19 mouse cellular contexts compared by ENCODE assay signal in genomic region chr5:122716793-122717192, GRCm38 (mm10). TPM values are rescaled to one million over a fixed set of nuclear protein-coding genes. Genes with fewer than 3 reads are reported as not detected.
DNase-seq lines count a peak whose midpoint lies in the region; ATAC-seq and TF ChIP-seq lines count a peak whose summit lies in the region.
"Had no signal": no experiment of that assay in that cellular context is flagged by ENCODE, and none has a peak within 500 bp of the region (broad histone marks: within the 10 kb centered on the region; RNA-seq: fewer than 3 reads in every experiment).

No protein-coding gene starts in this region.

- dilution Hi-C loops in CH12.LX (cut with MboI; ENCODE audit: extremely low pct_ligation_motif_present, extremely low pct_unique_long_range_greater_than_20kb, low sequenced_read_pairs): no loop called here

- DNase-seq in kidney, postnatal 0 days (ENCODE audit: low spot score): no peak
- DNase-seq in kidney, postnatal 10 days: no peak
- peak; percentile 28 for DNase-seq in A20 (ENCODE audit: low read depth, low spot score)
- no peak for DNase-seq in CH12.LX (ENCODE audit: extremely low read depth)
- DNase-seq in T-cell, adult 2 months (ENCODE audit: low spot score): peak; percentile 24
- DNase-seq in adrenal gland, adult 8-10 months: no peak
- DNase-seq in forebrain, embryonic 14.5 days (ENCODE audit: low spot score): no peak
- DNase-seq: adrenal gland, postnatal 14 days; cerebellum, adult 11-12 months; cerebellum, postnatal 36 days; forebrain, postnatal 0 days; gastrocnemius, postnatal 10 days; kidney, adult 8-10 months; layer of hippocampus, postnatal 36 days; left cerebral cortex, postnatal 4 days; lung, postnatal 14 days; right cerebral cortex, adult 18-20 months had no signal

- H3K4me2 ChIP-seq in kidney, postnatal 0 days (ENCODE audit: low read length): no peak overlapping the region
- no peak overlapping the region for H3K4me2 ChIP-seq in CH12.LX (ENCODE audit: insufficient read depth, low read depth, poor library complexity, severe bottlenecking)
- H3K4me2 ChIP-seq in forebrain, embryonic 14.5 days (ENCODE audit: low read length): no peak overlapping the region
- H3K4me2 ChIP-seq: hindbrain, embryonic 14.5 days; liver, embryonic 11.5 days had no signal

- peak; percentile 16; the same call in 1 of the 2 replicates for TF ChIP-seq CTCF in kidney, postnatal 0 days (IDR thresholded peaks at IDR 0.05; ENCODE audit: low read depth)
- TF ChIP-seq CTCF in CH12.LX (conservative IDR thresholded peaks at IDR 0.05 in 1 of 2, IDR thresholded peaks at IDR 0.05 in 1 of 2; ENCODE audit: low read depth in 2 of 2, low read length in 2 of 2): peak; percentile 22; a peak in 2 of 4 replicates

- no peak overlapping the region for H3K4me3 ChIP-seq in kidney, postnatal 0 days (replicated peaks; ENCODE audit: low read depth, low read length)
- no peak overlapping the region for H3K4me3 ChIP-seq in CH12.LX (replicated peaks in 1 of 3; ENCODE audit: low read depth in 2 of 3, low read length in 2 of 3, poor library complexity in 1 of 3)
- H3K4me3 ChIP-seq in forebrain, embryonic 14.5 days (ENCODE audit: low read depth, low read length): no peak overlapping the region

- H3K4me1 ChIP-seq in kidney, postnatal 0 days (replicated peaks; ENCODE audit: insufficient read depth, low read length): no peaks in the 10 kb centered on the region
- H3K4me1 ChIP-seq in CH12.LX (ENCODE audit: control insufficient read depth in 1 of 2, insufficient read depth in 2 of 2): peaks cover 3 to 31% of the 10 kb centered on the region in 2 experiments
- no peaks in the 10 kb centered on the region for H3K4me1 ChIP-seq in forebrain, embryonic 14.5 days (ENCODE audit: control insufficient read depth, insufficient read depth, low read length)

- no peak for ATAC-seq in kidney, postnatal 0 days (replicated peaks; ENCODE audit: low FRiP score, low read depth)
- no peak for ATAC-seq in forebrain, embryonic 14.5 days
- ATAC-seq: forebrain, postnatal 0 days had no signal

- 98% methylated on average over 2 of the region's 2 CpGs for WGBS in kidney, postnatal 0 days
- 93% methylated on average over 2 of the region's 2 CpGs for WGBS in forebrain, embryonic 14.5 days

- TF ChIP-seq EP300 in CH12.LX (IDR thresholded peaks at IDR 0.05; ENCODE audit: low read length): no peak

- H3K79me2 ChIP-seq in CH12.LX (replicated peaks; ENCODE audit: control insufficient read depth, extremely low read depth, insufficient read depth, poor library complexity, severe bottlenecking): no peaks in the 10 kb centered on the region

- no peak overlapping the region for H3K27ac ChIP-seq in kidney, postnatal 0 days
- no peak overlapping the region for H3K27ac ChIP-seq in CH12.LX (ENCODE audit: insufficient read depth, low read depth)
- H3K27ac ChIP-seq in forebrain, embryonic 14.5 days (ENCODE audit: low read depth, low read length): no peak overlapping the region
- H3K27ac ChIP-seq: hindbrain, embryonic 14.5 days had no signal

- no peak for TF ChIP-seq POLR2A in CH12.LX (IDR thresholded peaks at IDR 0.05; ENCODE audit: low read depth, low read length)

- H3K36me3 ChIP-seq in kidney, postnatal 0 days (ENCODE audit: insufficient read depth, low read length): no peaks in the 10 kb centered on the region
- H3K36me3 ChIP-seq in CH12.LX (replicated peaks in 1 of 2; ENCODE audit: control insufficient read depth in 1 of 2, insufficient read depth in 1 of 2, low read length in 1 of 2): peaks cover 2 to 59% of the 10 kb centered on the region in 2 experiments
- no peaks in the 10 kb centered on the region for H3K36me3 ChIP-seq in forebrain, embryonic 14.5 days (ENCODE audit: control insufficient read depth, insufficient read depth, low read length)

- no peak; the same call in 1 of the 2 replicates for TF ChIP-seq RAD21 in CH12.LX (IDR thresholded peaks at IDR 0.05; ENCODE audit: low read depth, low read length)

- H3K9ac ChIP-seq in kidney, postnatal 0 days (ENCODE audit: low read depth, low read length): no peak overlapping the region
- H3K9ac ChIP-seq in CH12.LX (ENCODE audit: insufficient read depth, low read depth): no peak overlapping the region
- no peak overlapping the region for H3K9ac ChIP-seq in forebrain, embryonic 14.5 days (ENCODE audit: low read length)
- H3K9ac ChIP-seq: forebrain, postnatal 0 days; hindbrain, embryonic 14.5 days had no signal

- in situ Hi-C loops in CH12.LX (cut with MboI; ENCODE audit: low pct_ligation_motif_present, low pct_unique_long_range_greater_than_20kb, low sequenced_read_pairs): loop anchor here (10.0 kb wide), 1 partner anchor 72 kb away; the partner anchor contains the start of gene P2rx7

- H3K27me3 ChIP-seq in kidney, postnatal 0 days (ENCODE audit: insufficient read depth, low read length): no peaks in the 10 kb centered on the region
- no peaks in the 10 kb centered on the region for H3K27me3 ChIP-seq in CH12.LX (replicated peaks)
- H3K27me3 ChIP-seq in forebrain, embryonic 14.5 days (replicated peaks; ENCODE audit: control insufficient read depth, insufficient read depth, low read length): no peaks in the 10 kb centered on the region

- H3K9me3 ChIP-seq in kidney, postnatal 0 days (replicated peaks; ENCODE audit: low read length): no peaks in the 10 kb centered on the region
- peaks cover 17% of the 10 kb centered on the region for H3K9me3 ChIP-seq in CH12.LX (replicated peaks; ENCODE audit: low read length)
- no peaks in the 10 kb centered on the region for H3K9me3 ChIP-seq in forebrain, embryonic 14.5 days (replicated peaks; ENCODE audit: control insufficient read depth, low read length)

TF ChIP-seq in CH12.LX, 34 proteins besides CTCF, POLR2A, EP300 and RAD21:
- TF ChIP-seq PAX5 (IDR thresholded peaks at IDR 0.05; ENCODE audit: low read length) (no peak), RCOR1 (conservative IDR thresholded peaks at IDR 0.05; ENCODE audit: low read depth, low read length) (no peak), JUN (IDR thresholded peaks at IDR 0.05; ENCODE audit: insufficient read depth, low read depth, low read length) (no peak), CHD2 (IDR thresholded peaks at IDR 0.05; ENCODE audit: low read length) (no peak), MAX (IDR thresholded peaks at IDR 0.05; ENCODE audit: low read length) (no peak), POLR2AphosphoS2 (IDR thresholded peaks at IDR 0.05; ENCODE audit: low read depth, low read length) (no peak), ZC3H11A (IDR thresholded peaks at IDR 0.05; ENCODE audit: low read depth, low read length) (no peak), E2F4 (IDR thresholded peaks at IDR 0.05; ENCODE audit: insufficient replicate concordance, low read depth, low read length) (no peak), CHD1 (IDR thresholded peaks at IDR 0.05; ENCODE audit: low read depth, low read length) (no peak), UBTF (IDR thresholded peaks at IDR 0.05; ENCODE audit: low read depth, low read length) (no peak), TCF12 (IDR thresholded peaks at IDR 0.05; ENCODE audit: low read depth, low read length) (no peak), GABPA (IDR thresholded peaks at IDR 0.05; ENCODE audit: insufficient replicate concordance, low read depth, low read length) (no peak), MXI1 (IDR thresholded peaks at IDR 0.05; ENCODE audit: low read depth, low read length) (no peak)

RNA-seq across cellular contexts. Expression of gene P2rx4, which starts 9.4 kb away (rescaled TPM):
- 33.7 and 39.6 TPM in 2 replicates for polyA plus RNA-seq in kidney, postnatal 0 days (2015; fragmentation: Nextera tagmentation; extraction: Ambion mirVana)
- total RNA-seq in CH12.LX (2012; rRNA removed): 8.2 and 11.0 TPM in 2 replicates
- 7.9 and 9.1 TPM in 2 replicates for total RNA-seq in CH12.LX (2014; rRNA removed)
- 15.0 and 16.7 TPM in 2 replicates for polyA plus RNA-seq in CH12.LX (2012; ENCODE audit: insufficient read length, low read depth)
- total RNA-seq in adrenal gland, adult 8-10 months (2022): 10 to 100 TPM; 38.2 to 57.9 (median 46.5) TPM
- polyA plus RNA-seq in forebrain, embryonic 14.5 days (2014; fragmentation: Nextera tagmentation; extraction: Ambion mirVana): 6.6 and 8.6 TPM in 2 replicates

Comparison
In these comparisons a context has a peak if more than half of its experiments do, and no peak if none do; other contexts are left out.
1. DNase-seq: peak in A20 (single experiment) and T-cell, adult 2 months (single experiment); none in kidney, postnatal 0 days (single experiment), kidney, postnatal 10 days (single experiment), CH12.LX (single experiment), adrenal gland, adult 8-10 months (single experiment) and forebrain, embryonic 14.5 days (single experiment).